Mouse (Mus musculus) central nervous system, embryonic 18 days (tissue): ENCODE data around the gene Hdac6. TPM values are rescaled to one million over a fixed set of nuclear protein-coding genes. Genes with fewer than 3 reads are reported as not detected.

Experiments used
- polyA plus RNA-seq: library from polyadenylated mRNA; depleted of rRNA; stranded (reverse); fragments of >200 nt; gene quantifications from 2 replicates; pipeline ENCODE4 v1.2.3, GENCODE M21; 2012; rRNA removed

Hdac6 gene
- polyA plus RNA-seq: 114 and 115 TPM in 2 replicates

GRCm38 (mm10) chrX:7947108-7947899 is at the start of gene Hdac6:
Gene Hdac6, minus strand, starts transcription at chrX:7947889.

GRCm38 (mm10) chrX:7977892-7978291 is 30.2 kb upstream of the Hdac6 start, which contains the start of gene Gata1:
Gene Gata1, minus strand, starts transcription at chrX:7978071.

GRCm38 (mm10) chrX:7928270-7928790 is 19.4 kb downstream of the Hdac6 start, which contains the start of gene Eras:
Gene Eras, minus strand, starts transcription at chrX:7928607.

DNA sequence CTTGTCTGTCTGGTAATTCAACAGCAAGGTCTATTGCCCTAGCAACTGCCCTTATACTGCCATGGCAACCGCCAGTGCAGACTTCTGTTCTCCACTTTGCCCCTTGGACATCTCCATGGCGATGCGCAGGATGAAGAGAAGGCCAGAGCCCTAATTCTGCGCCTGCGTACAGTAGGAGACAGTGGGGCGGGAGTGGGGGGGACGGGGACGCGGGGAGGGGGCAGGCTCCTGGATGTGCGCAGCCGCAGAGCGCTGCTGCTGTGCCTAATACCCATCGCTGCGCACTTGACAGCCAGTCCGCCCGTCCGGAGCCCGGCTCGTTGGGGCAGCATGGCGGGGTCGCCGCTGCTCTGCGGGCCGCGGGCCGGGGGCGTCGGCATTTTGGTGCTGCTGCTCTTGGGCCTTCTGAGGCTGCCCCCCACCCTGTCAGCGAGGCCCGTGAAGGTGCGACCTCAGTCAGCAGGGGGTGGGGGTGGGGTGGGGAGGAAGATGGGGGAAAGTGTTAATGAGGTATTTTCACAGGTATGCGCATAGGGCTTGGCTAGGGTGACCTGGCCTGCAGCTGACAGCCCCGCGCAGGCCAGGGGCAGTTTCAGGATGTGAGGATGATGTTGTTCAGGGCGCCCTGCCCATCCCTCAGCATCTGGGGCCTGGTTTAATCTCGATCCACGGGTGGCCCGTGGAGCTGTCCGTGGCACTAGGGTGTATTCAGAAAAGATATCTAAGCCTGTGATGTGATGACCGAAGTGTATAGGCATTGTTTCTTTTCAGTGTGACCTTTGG is 27.9 kb downstream of the Hdac6 start, which contains the start of gene Pcsk1n:
TSS of gene Pcsk1n (plus strand) at position 222 of the 783 bp plus-strand sequence.

DNA sequence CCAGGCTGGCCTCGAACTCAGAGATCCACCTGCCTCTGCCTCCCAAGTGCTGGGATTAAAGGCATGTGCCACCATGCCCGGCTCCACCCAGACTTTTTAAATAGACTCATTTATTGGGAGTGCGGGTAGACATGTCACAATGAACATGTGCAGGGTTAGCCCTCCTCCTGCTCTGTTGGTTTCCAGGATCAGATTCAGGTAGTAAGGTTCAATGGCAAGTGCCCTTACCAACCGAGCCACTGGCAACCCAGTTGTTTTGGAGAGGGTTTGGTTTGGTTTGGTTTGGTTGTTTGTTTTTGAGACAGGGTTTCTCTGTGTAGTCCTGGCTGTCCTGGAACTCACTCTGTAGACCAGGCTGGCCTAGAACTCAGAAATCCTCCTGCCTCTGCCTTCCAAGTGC is 38.4 kb downstream of the Hdac6 start, which contains the start of gene Gm10490:
TSS of gene Gm10490 (plus strand) at position 301 of the 400 bp plus-strand sequence.

DNA sequence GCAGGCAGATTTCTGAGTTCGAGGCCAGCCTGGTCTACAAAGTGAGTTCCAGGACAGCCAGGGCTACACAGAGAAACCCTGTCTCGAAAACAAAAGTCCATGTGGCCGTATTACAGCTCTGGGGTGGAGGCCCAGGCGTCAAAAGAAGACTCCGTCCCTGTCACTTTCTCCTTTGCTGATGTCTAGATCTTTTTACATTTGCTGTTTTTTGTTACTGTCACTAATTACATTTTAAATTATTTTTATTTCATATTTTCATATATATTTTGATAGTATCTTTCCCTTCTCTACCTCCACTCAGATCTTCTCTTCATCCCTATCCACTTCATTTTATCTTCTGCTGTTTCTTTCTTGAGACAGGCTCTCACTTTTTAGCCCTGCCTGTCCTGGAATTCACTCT is 40.0 kb downstream of the Hdac6 start, which contains the start of gene Gm10491:
TSS of gene Gm10491 (minus strand) at position 101 of the 400 bp plus-strand sequence.

DNA sequence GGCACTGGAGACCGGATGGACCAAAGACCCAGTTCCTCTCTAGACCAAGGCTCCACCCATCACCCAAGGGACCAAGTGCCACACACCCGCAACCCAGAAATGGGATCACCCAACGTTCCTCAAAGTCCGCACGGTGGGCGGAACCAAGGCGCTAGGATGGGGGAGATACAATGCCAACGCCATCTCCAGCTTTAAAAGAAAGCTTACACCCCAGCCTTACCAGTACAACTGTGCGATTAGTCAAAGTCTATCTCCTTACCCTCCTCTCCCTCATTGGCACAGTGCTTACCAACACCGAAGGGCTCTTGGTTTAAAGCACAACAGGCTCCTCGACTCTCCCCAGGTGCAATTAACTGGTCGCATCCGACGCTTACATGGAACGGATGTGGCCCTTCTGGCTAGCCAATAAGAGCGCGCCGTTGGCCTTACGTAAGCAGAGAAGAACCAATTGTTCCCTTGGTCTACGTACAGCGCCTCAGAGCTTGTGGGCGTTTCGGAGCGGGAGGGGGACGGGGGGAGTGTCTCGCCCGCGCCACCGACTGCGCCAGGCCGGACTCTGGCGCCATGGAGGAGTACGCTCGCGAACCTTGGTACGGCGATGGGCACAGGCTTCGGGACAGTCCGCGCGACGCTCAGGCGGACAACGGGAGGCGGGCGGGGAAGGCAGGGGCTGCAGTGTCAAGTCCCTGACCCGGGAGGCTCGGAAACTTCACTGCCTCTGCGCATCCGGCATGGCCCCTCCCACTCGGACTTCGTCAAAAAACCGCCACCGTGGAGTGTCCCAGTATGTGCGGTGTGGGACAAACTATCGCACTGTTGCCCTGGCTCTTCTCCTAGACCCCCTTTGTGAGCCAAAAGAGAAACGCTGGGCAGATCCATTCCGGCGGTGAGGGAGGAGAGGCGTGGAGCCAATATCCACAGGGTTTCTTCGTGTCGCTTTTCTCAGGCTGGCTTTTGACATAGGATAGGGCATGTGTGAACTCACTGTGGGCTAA is 48.5 kb downstream of the Hdac6 start, which contains the start of the genes Pqbp1 and Timm17b:
TSS of gene Pqbp1 (minus strand) at position 390 of the 995 bp plus-strand sequence.
TSS of gene Timm17b (plus strand) at position 478 of the 995 bp plus-strand sequence.

DNA sequence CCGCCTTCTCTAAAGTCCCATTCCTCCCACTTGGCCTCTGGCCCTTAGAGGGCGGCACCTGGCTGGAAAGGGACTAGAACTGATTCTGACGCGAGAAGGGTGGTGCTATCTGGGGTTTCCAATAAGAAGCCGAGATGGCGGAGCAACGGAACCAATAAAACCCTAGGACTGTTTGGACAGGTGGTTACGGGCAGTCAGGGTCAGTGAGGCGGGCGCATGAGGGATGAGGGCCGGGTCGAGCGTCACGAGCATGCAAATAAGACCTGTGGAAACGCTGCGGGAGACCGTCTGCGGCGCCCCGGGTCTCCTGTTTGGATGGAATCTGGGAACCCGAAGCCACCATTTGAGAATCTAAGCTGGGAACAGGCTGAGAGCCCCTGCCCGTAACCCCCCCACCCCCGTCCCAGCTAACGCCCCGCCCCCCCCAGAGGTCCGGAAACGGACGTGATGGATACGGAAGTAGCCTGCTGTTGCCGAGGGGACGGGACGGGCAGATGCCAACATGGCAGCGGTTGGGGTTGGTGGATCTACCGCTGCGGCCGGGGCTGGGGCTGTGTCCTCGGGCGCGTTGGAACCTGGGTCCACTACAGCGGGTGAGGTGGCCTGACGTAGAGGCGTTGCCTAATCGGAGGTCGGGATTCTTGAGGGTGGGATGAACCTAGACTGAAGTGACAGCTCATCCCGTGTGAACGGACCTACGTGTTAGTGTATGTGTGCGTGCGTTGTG is 63.7 kb downstream of the Hdac6 start, which contains the start of gene Slc35a2:
TSS of gene Slc35a2 (plus strand) at position 188 of the 727 bp plus-strand sequence.

Other genes starting within 250 kb of the Hdac6 start
- 43.1 and 49.2 TPM in 2 replicates for gene Wdr45, start 233.6 kb downstream of the Hdac6 start, polyA plus RNA-seq
- 0.35 and 0.49 TPM in 2 replicates for gene Gm45208, start 225.6 kb downstream of the Hdac6 start, polyA plus RNA-seq
- 110 and 112 TPM in 2 replicates for gene Praf2, start 219.4 kb downstream of the Hdac6 start, polyA plus RNA-seq
- 75.3 and 82.4 TPM in 2 replicates for gene Ccdc120, start 197.0 kb downstream of the Hdac6 start, polyA plus RNA-seq
- gene Tfe3, start 185.3 kb downstream of the Hdac6 start, polyA plus RNA-seq: 10.8 and 12.2 TPM in 2 replicates
- 82.2 and 88.5 TPM in 2 replicates for gene Gripap1, start 158.1 kb downstream of the Hdac6 start, polyA plus RNA-seq
- gene Kcnd1, start 125.6 kb downstream of the Hdac6 start, polyA plus RNA-seq: 5.8 and 6.5 TPM in 2 replicates
- 37.3 and 40.7 TPM in 2 replicates for gene Otud5, start 106.5 kb downstream of the Hdac6 start, polyA plus RNA-seq
- gene Pim2, start 69.6 kb downstream of the Hdac6 start, polyA plus RNA-seq: 23.3 and 24.1 TPM in 2 replicates
- gene Slc35a2, start 63.9 kb downstream of the Hdac6 start, polyA plus RNA-seq: 49.2 and 53.2 TPM in 2 replicates
- 198 and 220 TPM in 2 replicates for gene Pqbp1, start 48.6 kb downstream of the Hdac6 start, polyA plus RNA-seq
- gene Timm17b, start 48.5 kb downstream of the Hdac6 start, polyA plus RNA-seq: 41.4 and 42.9 TPM in 2 replicates
- not detected in 2 replicates for gene Gm10491, start 40.1 kb downstream of the Hdac6 start, polyA plus RNA-seq
- gene Gm10490, start 38.3 kb downstream of the Hdac6 start, polyA plus RNA-seq: not detected in 2 replicates
- gene Pcsk1n, start 28.1 kb downstream of the Hdac6 start, polyA plus RNA-seq: 122 and 133 TPM in 2 replicates
- gene Eras, start 19.3 kb downstream of the Hdac6 start, polyA plus RNA-seq: 0.07 and 0.17 TPM in 2 replicates
- 0.04 TPM in 2 replicates for gene Gata1, start 30.2 kb upstream of the Hdac6 start, polyA plus RNA-seq
- gene Glod5, start 70.6 kb upstream of the Hdac6 start, polyA plus RNA-seq: 0.62 and 1.5 TPM in 2 replicates
- 40.4 and 40.9 TPM in 2 replicates for gene Suv39h1, start 126.9 kb upstream of the Hdac6 start, polyA plus RNA-seq
- 0.53 and 0.60 TPM in 2 replicates for gene Was, start 142.6 kb upstream of the Hdac6 start, polyA plus RNA-seq
- 270 and 294 TPM in 2 replicates for gene Wdr13, start 185.0 kb upstream of the Hdac6 start, polyA plus RNA-seq
- 369 and 393 TPM in 2 replicates for gene Rbm3, start 198.0 kb upstream of the Hdac6 start, polyA plus RNA-seq
- gene Tbc1d25, start 228.3 kb upstream of the Hdac6 start, polyA plus RNA-seq: 28.9 and 29.2 TPM in 2 replicates
- gene Ebp, start 245.6 kb upstream of the Hdac6 start, polyA plus RNA-seq: 24.3 TPM in 2 replicates